Mouse (Mus musculus): ENCODE results near the gene Zc2hc1c. TPM values are rescaled to one million over a fixed set of nuclear protein-coding genes. Genes with fewer than 3 reads are reported as not detected.

The Zc2hc1c gene
- polyA plus RNA-seq, 1 experiment from 2014 or later: 1.2 TPM

DNA sequence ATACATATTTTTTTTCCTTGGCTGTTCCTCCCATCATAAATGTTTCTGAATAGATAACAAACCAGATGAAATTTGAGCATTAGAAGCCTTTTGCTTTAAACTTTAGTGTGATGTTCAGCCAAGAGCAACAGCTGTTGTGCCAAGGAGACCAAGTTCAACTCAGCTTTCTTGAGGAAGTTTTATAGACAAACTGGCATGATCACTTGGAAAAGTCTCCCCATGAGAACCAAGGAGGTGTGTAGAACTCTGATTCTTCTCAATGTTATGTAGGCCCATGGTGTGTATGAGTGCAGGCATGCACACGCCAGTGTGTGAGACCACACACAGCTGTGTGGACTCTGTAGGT, 10.4 kb downstream of the Zc2hc1c start:
- Histone ChIP-seq H3K36me3 (peaks cover 40% of the 10 kb centered on the region), H3K27me3 (replicated peaks) (no peaks in the 10 kb centered on the region), H3K9me3 (peaks cover 3% of the 10 kb centered on the region; the same call in 1 of the 2 replicates), H3K27ac (no peak overlapping the region), H3K4me2 (replicated peaks) (no peak overlapping the region), H3K4me3 (no peak overlapping the region), H3K9ac (no peak overlapping the region), H3K4me1 (peaks cover 14% of the 10 kb centered on the region)
- no peak for ATAC-seq (ENCODE audit: low FRiP score, low read depth)
- 69% methylated on average over 1 of the region's 1 CpGs for WGBS

DNA sequence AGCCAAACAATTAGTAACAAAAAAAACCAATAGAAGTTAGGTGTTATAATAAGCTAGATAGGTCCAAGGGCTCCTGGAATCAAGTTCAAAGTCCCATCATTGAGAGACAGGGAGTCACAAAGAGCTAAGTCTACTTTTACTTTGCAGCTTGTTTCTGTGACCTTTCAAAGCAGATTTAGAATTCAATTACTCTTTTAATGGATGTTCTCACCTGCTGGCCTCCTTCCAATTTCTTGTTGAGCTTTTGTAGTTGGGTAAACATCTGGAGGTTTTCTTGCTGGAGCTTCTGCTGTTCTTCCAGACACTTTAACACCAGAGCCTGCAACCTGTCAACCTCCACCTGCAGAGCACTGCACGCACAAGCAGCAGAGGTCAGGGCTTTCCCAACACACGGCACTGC, 14.9 kb downstream of the Zc2hc1c start:
- Histone ChIP-seq H3K27ac (no peak overlapping the region), H3K4me2 (replicated peaks) (no peak overlapping the region), H3K27me3 (replicated peaks) (no peaks in the 10 kb centered on the region), H3K36me3 (peaks cover 80% of the 10 kb centered on the region), H3K4me3 (no peak overlapping the region), H3K9ac (no peak overlapping the region), H3K9me3 (no peaks in the 10 kb centered on the region), H3K4me1 (peaks cover 7% of the 10 kb centered on the region; the same call in 1 of the 2 replicates)
- no peak for ATAC-seq (ENCODE audit: low FRiP score, low read depth)
- WGBS: 69% methylated on average over 2 of the region's 2 CpGs

DNA sequence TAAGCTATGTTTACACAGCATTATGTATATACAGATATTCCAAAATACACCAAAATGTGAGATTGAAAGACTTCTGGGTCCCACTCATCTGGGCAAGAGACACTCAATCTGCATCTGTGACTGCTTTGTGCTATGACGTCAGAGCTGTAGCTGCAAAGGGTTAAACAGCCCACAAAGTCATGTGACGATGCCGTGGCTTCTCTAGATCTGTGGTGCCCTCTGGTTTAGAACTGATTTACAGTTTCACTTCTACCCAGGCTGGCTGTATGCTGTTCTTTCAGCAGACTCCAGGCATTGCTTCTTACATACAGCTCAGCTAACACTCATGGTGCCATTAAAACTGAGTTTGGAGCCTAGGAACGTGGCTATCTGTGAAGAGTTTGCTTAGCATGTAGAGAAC, 16.3 kb downstream of the Zc2hc1c start:
- H3K36me3 ChIP-seq: peaks cover 88% of the 10 kb centered on the region
- H3K4me1 ChIP-seq: no peaks in the 10 kb centered on the region
- H3K27ac ChIP-seq: no peak overlapping the region
- 77% methylated on average over 4 of the region's 4 CpGs for WGBS
- H3K4me2 ChIP-seq (replicated peaks): no peak overlapping the region
- H3K9me3 ChIP-seq: no peaks in the 10 kb centered on the region
- no peak overlapping the region for H3K9ac ChIP-seq
- no peaks in the 10 kb centered on the region for H3K27me3 ChIP-seq (replicated peaks)
- H3K4me3 ChIP-seq: no peak overlapping the region
- ATAC-seq (ENCODE audit: low FRiP score, low read depth): no peak

DNA sequence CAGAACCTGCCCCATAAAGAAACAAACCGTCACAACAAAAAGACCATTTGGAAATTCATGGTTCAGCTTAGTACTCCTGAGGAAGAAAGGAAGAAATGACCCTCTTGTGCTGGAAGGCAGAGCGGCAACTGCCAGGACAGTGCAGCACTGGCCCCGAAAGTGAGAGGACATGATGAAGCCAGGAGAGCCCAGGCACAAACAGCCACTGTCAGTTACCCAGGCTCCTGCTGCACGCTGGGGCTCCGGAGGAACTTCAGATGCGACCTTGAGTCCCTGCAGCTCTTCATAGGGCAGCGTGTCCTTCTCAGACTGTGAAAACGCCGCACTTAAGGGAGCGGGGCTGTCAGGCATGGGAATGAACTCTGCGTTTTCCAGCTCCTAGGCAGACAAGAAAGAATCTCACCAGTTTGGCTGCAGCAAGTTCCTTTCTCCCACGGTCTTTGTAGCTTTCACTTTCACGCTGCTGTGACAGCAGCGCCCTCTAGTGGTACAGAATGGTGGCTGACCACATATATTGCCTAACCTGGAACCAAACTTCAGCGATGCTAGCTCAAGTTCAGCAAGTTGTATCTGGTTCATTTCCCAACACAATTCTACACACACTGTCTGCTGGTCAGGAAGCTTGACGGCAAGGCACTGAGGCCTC, 17.0 kb downstream of the Zc2hc1c start:
- Histone ChIP-seq H3K36me3 (peaks cover 88% of the 10 kb centered on the region), H3K4me2 (replicated peaks) (no peak overlapping the region), H3K9ac (no peak overlapping the region), H3K4me3 (no peak overlapping the region), H3K9me3 (no peaks in the 10 kb centered on the region), H3K27me3 (replicated peaks) (no peaks in the 10 kb centered on the region), H3K4me1 (no peaks in the 10 kb centered on the region), H3K27ac (no peak overlapping the region)
- ATAC-seq (ENCODE audit: low FRiP score, low read depth): no peak
- WGBS: 48% methylated on average over 16 of the region's 16 CpGs

DNA sequence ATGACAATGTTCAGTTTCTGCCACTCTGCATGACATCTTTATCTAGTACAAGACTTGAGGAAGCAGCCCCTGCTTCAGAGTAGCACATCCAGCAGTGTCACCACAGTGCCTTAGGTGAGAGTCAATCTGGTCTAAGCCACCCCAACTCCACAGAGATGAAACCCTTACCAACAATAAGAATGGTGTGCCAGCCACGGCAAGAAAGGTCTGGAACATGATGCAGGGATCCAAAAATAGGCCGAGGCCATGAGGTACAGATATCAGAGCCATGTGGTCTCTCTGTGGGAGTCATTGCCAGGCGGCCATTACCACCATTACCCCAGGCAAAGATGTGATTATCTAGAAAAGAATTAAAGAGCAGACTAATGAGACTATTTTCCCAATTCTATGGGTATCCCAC, 20.3 kb downstream of the Zc2hc1c start:
- Histone ChIP-seq H3K4me1 (no peaks in the 10 kb centered on the region), H3K9ac (no peak overlapping the region), H3K36me3 (peaks cover 90% of the 10 kb centered on the region), H3K4me2 (replicated peaks) (no peak overlapping the region), H3K4me3 (no peak overlapping the region), H3K9me3 (no peaks in the 10 kb centered on the region), H3K27ac (no peak overlapping the region), H3K27me3 (replicated peaks) (no peaks in the 10 kb centered on the region)
- WGBS: 93% methylated on average over 3 of the region's 3 CpGs
- no peak for ATAC-seq (ENCODE audit: low FRiP score, low read depth)

DNA sequence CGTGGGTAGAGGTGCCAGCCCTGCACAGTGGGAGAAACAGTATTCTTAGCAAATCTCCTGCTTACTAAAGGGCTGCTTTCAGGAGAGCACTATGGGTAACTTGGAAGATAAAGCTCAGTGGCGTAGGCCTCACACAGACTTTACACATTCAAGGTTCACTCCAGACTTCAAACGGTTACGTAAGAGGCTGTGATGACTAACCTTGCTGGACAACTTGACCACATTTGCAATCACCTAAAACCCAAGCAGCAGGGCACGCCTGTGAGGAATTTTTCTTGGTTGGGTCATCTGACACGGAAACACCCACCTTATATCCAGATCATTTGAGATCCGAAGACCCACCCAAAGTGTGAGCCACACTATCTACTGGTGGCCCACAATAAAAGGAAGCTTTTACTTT, 41.8 kb downstream of the Zc2hc1c start:
- Histone ChIP-seq H3K27ac (no peak overlapping the region), H3K9ac (no peak overlapping the region), H3K4me1 (no peaks in the 10 kb centered on the region), H3K9me3 (no peaks in the 10 kb centered on the region), H3K4me3 (no peak overlapping the region), H3K36me3 (peaks cover 73% of the 10 kb centered on the region), H3K4me2 (replicated peaks) (no peak overlapping the region), H3K27me3 (replicated peaks) (no peaks in the 10 kb centered on the region)
- WGBS: 95% methylated on average over 7 of the region's 7 CpGs
- ATAC-seq (ENCODE audit: low FRiP score, low read depth): no peak

DNA sequence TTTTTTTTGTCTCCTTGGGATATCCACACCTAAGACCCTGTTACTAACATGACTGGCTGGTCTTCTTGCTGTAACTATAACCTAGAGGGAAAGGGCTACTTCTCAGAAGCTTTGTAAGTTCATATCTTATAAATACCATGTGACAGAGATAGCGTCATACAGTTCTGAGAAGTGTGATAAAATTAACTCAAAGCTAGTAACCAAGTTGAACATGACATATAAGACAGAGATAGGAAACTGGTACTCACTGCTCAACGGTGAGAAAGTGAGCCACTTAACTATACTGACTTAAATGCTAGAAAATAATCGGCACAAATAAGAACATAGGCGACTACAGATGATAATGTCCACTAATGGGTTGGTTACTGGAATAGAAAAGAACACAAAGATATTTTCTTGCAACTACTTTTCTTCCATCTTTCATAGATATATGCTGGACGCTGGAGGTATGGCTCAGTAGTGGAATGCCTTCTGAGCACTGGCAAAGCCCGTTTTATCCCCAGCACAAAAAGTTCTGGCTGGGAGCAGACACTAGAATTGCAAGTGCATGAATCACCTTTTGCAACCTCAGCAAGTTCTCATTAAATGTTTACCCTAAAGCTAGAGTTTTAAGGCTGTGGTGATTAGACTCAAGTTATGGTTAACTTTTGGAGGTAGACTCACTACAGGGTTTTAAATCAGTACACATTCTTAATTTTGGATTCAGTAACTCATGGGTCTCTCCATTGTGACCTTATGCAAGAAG, 49.3 kb downstream of the Zc2hc1c start:
- Histone ChIP-seq H3K4me1 (peaks cover 13% of the 10 kb centered on the region), H3K9ac (peak overlapping the region; percentile 95; the same call in 1 of the 2 replicates), H3K27me3 (replicated peaks) (no peaks in the 10 kb centered on the region), H3K4me2 (replicated peaks) (peak overlapping the region; percentile 78), H3K27ac (no peak overlapping the region), H3K36me3 (peaks cover 25% of the 10 kb centered on the region), H3K9me3 (no peaks in the 10 kb centered on the region), H3K4me3 (peak overlapping the region; percentile 98)
- WGBS: 90% methylated on average over 6 of the region's 6 CpGs
- no peak for ATAC-seq (ENCODE audit: low FRiP score, low read depth)

DNA sequence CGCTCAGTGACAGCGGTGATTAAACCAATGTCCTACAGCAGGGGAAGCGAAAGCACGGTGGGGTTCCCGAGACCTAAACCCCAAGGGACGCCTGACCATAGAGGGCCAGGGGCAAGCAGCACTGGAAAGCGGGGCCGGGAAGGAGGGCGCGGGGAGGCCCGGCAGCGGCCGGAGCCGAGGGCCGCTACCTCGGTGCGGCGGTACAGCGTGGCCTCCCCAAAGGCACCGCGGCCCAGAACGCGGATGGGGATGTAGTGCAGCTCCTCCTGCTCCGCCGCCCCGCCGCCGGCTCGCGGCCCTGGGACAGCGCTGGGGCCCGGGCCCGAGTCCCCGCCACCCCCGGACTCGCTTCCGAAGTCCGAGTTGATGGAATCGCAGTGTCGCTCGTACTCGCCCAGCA, 50.4 kb downstream of the Zc2hc1c start:
- Histone ChIP-seq H3K27me3 (replicated peaks) (no peaks in the 10 kb centered on the region), H3K4me3 (peak overlapping the region; percentile 98), H3K9ac (peak overlapping the region; percentile 95), H3K4me2 (replicated peaks) (peak overlapping the region; percentile 78), H3K4me1 (peaks cover 13% of the 10 kb centered on the region), H3K9me3 (no peaks in the 10 kb centered on the region), H3K27ac (peak overlapping the region; percentile 64; the same call in 1 of the 2 replicates), H3K36me3 (peaks cover 23% of the 10 kb centered on the region; the same call in 1 of the 2 replicates)
- under 1% methylated on average over 36 of the region's 42 CpGs for WGBS
- ATAC-seq (ENCODE audit: low FRiP score, low read depth): peak; percentile 74

DNA sequence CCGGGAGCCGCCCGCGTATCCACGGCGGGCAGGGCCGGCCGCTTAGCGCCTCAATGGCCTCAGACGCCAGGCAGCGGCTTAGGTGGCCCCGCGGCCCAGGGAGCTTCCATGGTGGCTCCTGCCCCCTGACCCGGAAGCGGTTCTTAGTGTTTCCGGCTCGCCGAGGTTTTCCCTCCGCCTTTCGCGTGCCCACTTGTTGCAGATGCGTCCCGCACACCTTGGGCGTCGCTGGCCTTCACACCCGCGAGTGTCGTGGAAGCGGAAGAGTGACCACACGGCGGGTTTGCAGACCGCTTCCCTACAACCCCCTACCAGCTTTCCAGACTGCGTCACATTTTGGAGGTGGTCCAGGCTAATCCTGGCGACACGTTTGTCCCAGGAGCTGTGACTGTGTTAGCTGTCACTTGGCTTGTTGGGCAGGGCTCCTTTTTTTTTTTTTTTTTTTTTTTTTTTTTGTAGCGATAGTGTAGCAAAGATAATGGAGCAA, 50.9 kb downstream of the Zc2hc1c start, which contains the start of gene Nek9:
Nek9 (minus strand) TSS at position 120 of the 487 bp plus-strand sequence.
- 0% methylated on average over 36 of the region's 36 CpGs for WGBS

DNA sequence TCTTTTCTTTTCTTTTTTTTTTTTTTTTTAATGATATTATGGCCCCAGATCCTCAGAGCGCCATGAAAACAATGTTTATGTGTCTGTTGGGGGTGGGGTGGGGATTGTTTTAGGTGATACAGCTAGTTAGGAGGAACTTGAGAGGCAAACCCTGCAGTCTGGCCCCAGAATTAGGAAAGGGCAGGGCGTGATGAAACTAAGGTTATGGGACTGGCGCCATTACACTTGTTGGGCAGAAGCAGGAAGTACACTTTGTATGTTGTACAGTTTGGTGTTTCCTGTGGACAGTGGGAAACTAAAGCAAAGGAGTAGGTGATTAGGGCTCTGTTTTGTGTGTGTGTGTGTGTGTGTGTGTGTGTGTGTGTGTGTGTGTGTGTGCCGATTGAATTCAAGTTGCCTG, 51.6 kb downstream of the Zc2hc1c start:
- no peak for ATAC-seq (ENCODE audit: low FRiP score, low read depth)
- Histone ChIP-seq H3K9ac (no peak overlapping the region), H3K9me3 (no peaks in the 10 kb centered on the region), H3K4me1 (peaks cover 13% of the 10 kb centered on the region), H3K27ac (no peak overlapping the region), H3K27me3 (replicated peaks) (no peaks in the 10 kb centered on the region), H3K36me3 (peaks cover 21% of the 10 kb centered on the region), H3K4me2 (replicated peaks) (peak overlapping the region; percentile 78), H3K4me3 (no peak overlapping the region)
- WGBS: 46% methylated on average over 4 of the region's 4 CpGs

More for the DNA sequence above, 50.9 kb downstream of the Zc2hc1c start, which contains the start of gene Nek9:
- peak; percentile 84 for ATAC-seq (ENCODE audit: low FRiP score, low read depth)
- peak within 1 kb of the TSS; percentile 78 for H3K4me2 ChIP-seq (replicated peaks)
- peaks cover 19% of the 10 kb centered on the region; the same call in 1 of the 2 replicates for H3K36me3 ChIP-seq
- H3K9ac ChIP-seq: peak within 1 kb of the TSS; percentile 95
- H3K4me3 ChIP-seq: peak within 1 kb of the TSS; percentile 98
- H3K4me1 ChIP-seq: peaks cover 13% of the 10 kb centered on the region
- peak within 1 kb of the TSS; percentile 64; the same call in 1 of the 2 replicates for H3K27ac ChIP-seq
- H3K9me3 ChIP-seq: no peaks in the 10 kb centered on the region
- no peaks in the 10 kb centered on the region for H3K27me3 ChIP-seq (replicated peaks)

DNA sequence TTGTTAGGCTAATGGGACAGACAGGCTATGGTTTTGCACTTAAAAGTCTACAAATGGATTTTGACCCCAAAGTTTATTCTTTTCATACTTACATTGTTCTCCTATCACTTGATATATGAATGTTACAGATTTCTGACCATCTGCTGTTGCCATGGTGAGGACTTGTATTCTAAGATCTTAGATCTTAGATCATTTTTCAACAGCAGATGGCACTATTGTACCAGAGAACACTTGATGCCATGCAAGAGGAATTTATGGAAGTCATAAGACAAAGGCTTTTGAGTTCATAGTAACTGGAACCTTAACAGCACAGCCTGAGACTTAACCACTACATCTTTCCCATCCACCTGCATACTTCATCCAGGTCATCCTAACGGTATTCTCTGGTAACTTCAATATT, 52.7 kb downstream of the Zc2hc1c start:
- WGBS: 54% methylated on average over 1 of the region's 1 CpGs
- Histone ChIP-seq H3K36me3 (peaks cover 19% of the 10 kb centered on the region), H3K9ac (no peak overlapping the region), H3K27ac (no peak overlapping the region), H3K4me1 (peaks cover 13% of the 10 kb centered on the region), H3K4me3 (no peak overlapping the region), H3K4me2 (replicated peaks) (no peak overlapping the region), H3K9me3 (no peaks in the 10 kb centered on the region), H3K27me3 (replicated peaks) (no peaks in the 10 kb centered on the region)
- ATAC-seq (ENCODE audit: low FRiP score, low read depth): no peak

DNA sequence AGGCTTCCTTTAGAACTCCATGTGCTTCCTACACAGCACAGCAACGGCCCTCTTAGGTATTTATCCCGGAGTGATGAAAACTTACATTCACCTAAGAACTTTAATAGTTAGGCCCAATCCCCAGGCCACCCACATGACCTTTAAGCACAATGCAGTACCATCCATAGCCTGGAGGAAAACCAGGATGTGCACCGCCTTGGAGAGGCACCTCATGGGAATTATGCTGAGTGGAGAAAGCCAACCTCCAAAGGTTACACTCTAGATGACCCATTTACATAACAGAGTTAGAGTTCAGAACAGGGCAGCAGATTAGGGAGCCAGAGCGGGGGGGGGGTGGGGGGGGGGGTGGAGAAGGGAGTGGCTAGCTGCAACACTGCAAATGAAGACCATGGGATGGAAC, 53.9 kb downstream of the Zc2hc1c start:
- Histone ChIP-seq H3K9ac (no peak overlapping the region), H3K4me3 (no peak overlapping the region), H3K4me1 (peaks cover 13% of the 10 kb centered on the region), H3K27me3 (replicated peaks) (no peaks in the 10 kb centered on the region), H3K36me3 (peaks cover 16% of the 10 kb centered on the region), H3K4me2 (replicated peaks) (no peak overlapping the region), H3K9me3 (no peaks in the 10 kb centered on the region), H3K27ac (no peak overlapping the region)
- WGBS: 74% methylated on average over 4 of the region's 4 CpGs
- ATAC-seq (ENCODE audit: low FRiP score, low read depth): no peak
